Mouse (Mus musculus) hindbrain, embryonic 13.5 days (tissue): ENCODE data around the gene Pde4d. TPM values are rescaled to one million over a fixed set of nuclear protein-coding genes. Genes with fewer than 3 reads are reported as not detected.

ENCODE experiments used
- ATAC-seq: fragments of 200-750 bp; cut with Nextera tagmentation; 2 replicates; pipeline ENCODE4 v1.8.0; 2017; ENCODE audit warnings: moderate TSS enrichment; ENCODE audit not compliant: low FRiP score
- H3K27ac ChIP-seq: fragments of 300-500 bp; sonication (generic); 2 replicates; pipeline ENCODE4 v1.5.1; 2015; ENCODE audit warnings: inconsistent platforms, mild to moderate bottlenecking, moderate library complexity
- H3K27me3 ChIP-seq: fragments of 300-500 bp; sonication (generic); 2 replicates; pipeline ENCODE4 v1.6.1; 2015; ENCODE audit warnings: mild to moderate bottlenecking, inconsistent platforms
- H3K36me3 ChIP-seq: fragments of 300-500 bp; sonication (generic); 2 replicates; pipeline ENCODE4 v1.6.1; 2015; ENCODE audit warnings: mild to moderate bottlenecking, inconsistent platforms
- H3K4me1 ChIP-seq: fragments of 300-500 bp; sonication (generic); replicated peaks from 2 replicates; pipeline ENCODE4 v1.6.1; 2015; ENCODE audit warnings: inconsistent platforms
- H3K4me2 ChIP-seq: fragments of 300-500 bp; sonication (generic); 2 replicates; pipeline ENCODE4 v1.6.1; 2015; ENCODE audit warnings: inconsistent platforms, mild to moderate bottlenecking, moderate library complexity
- H3K4me3 ChIP-seq: fragments of 300-500 bp; sonication (generic); 2 replicates; pipeline ENCODE4 v1.5.1; 2015; ENCODE audit warnings: mild to moderate bottlenecking, inconsistent platforms
- H3K9ac ChIP-seq: fragments of 300-500 bp; sonication (generic); 2 replicates; pipeline ENCODE4 v1.6.1; 2015; ENCODE audit warnings: mild to moderate bottlenecking, inconsistent platforms
- H3K9me3 ChIP-seq: fragments of 300-500 bp; sonication (generic); 2 replicates; pipeline ENCODE4 v1.6.1; 2016; ENCODE audit warnings: inconsistent platforms
- WGBS: fragments of 180-500 bp; shearing (Covaris S2); methylation state at CpG from one replicate; pipeline ENCODE4 v1.1.7; 2015; 5-methylcytosine and 5-hydroxymethylcytosine counted together
- polyA plus RNA-seq: library from polyadenylated mRNA; unstranded; fragments of >200 nt; fragmentation: Nextera tagmentation; extraction: Ambion mirVana; gene quantifications from 2 replicates; pipeline ENCODE4 v1.2.1, GENCODE M21; 2015

Pde4d gene
- polyA plus RNA-seq, 1 experiment from 2014 or later = 18.6 TPM

DNA sequence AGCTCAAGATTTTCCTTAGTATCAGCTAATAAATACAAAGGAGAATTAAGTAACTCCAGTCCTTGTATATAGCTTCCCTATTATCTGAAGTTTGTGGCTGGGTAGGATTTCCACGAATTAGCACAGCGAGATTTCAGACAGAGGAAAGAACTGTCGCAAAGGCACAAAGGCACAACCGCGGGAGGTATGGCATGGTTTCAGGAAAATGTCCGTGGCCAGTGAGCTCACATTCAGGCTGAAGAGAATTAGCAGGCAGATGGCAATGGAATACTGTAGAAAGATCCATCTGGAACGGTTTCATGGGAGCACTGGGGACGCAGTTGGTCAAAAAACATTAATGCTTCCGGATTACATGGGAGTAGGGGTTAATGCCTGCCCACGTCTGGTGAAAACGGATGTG is 898.0 kb downstream of the Pde4d start:
- no peaks in the 10 kb centered on the region for H3K27me3 ChIP-seq
- no peak for ATAC-seq
- peaks cover 16% of the 10 kb centered on the region for H3K4me1 ChIP-seq
- H3K9me3 ChIP-seq = no peaks in the 10 kb centered on the region
- H3K4me3 ChIP-seq = no peak overlapping the region
- 43% methylated on average over 11 of the region's 11 CpGs for WGBS
- no peaks in the 10 kb centered on the region for H3K36me3 ChIP-seq
- H3K27ac ChIP-seq = 0 out of 2 replicates have a peak overlapping the region, but pooled peaks have one; percentile 13
- H3K9ac ChIP-seq = no peak overlapping the region
- H3K4me2 ChIP-seq = no peak overlapping the region

DNA sequence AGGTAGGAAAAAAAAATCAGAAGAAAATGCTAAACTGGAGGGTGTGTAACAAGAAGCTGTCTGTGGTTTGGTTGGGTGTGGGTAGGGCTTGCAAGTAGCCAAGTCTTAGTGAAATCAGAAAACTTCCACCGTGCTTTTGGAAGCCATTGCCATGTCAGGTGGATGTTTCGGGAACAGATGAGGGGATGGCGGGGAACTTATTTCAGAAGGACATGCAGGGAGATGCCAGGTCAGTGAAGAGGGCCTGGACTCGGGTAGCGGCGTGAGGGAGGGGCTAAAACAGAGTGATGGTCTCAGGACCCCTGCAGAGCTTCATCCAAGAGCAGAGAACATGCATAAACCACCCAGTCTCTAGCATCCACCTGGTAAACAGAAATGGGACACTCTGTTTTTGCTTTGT is 898.6 kb downstream of the Pde4d start:
- Histone ChIP-seq H3K27ac (0 out of 2 replicates have a peak overlapping the region, but pooled peaks have one; percentile 13), H3K4me2 (no peak overlapping the region), H3K9me3 (no peaks in the 10 kb centered on the region), H3K27me3 (no peaks in the 10 kb centered on the region), H3K9ac (no peak overlapping the region), H3K4me1 (peaks cover 15% of the 10 kb centered on the region), H3K36me3 (no peaks in the 10 kb centered on the region), H3K4me3 (no peak overlapping the region)
- no peak for ATAC-seq
- 86% methylated on average over 6 of the region's 6 CpGs for WGBS

DNA sequence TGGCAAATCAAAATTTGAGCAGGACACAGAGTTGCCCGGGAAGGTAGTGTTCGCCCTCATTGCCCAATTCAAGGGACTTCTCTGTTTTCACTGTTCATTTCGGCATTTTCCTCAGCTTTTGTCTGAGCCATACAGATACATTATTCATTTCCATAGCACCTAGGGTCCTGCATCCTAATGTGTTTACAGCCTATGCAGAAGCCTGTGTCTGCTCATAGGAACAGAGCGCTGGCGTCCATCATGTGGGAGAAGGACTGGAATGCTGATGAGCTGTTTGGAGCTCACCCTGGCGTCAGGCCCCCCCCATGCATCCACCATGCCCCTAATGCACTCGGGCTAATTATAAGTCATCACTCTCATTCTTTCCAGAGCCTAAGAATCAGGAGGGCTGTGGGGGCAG is 900.4 kb downstream of the Pde4d start:
- WGBS = 30% methylated on average over 7 of the region's 7 CpGs
- no peak overlapping the region for H3K4me3 ChIP-seq
- H3K9ac ChIP-seq = no peak overlapping the region
- no peaks in the 10 kb centered on the region for H3K9me3 ChIP-seq
- H3K27ac ChIP-seq = peak overlapping the region; percentile 60; the same call in 1 of the 2 replicates
- H3K4me1 ChIP-seq = peaks cover 12% of the 10 kb centered on the region
- no peaks in the 10 kb centered on the region for H3K36me3 ChIP-seq
- no peaks in the 10 kb centered on the region for H3K27me3 ChIP-seq
- no peak overlapping the region for H3K4me2 ChIP-seq
- peak; percentile 89 for ATAC-seq

DNA sequence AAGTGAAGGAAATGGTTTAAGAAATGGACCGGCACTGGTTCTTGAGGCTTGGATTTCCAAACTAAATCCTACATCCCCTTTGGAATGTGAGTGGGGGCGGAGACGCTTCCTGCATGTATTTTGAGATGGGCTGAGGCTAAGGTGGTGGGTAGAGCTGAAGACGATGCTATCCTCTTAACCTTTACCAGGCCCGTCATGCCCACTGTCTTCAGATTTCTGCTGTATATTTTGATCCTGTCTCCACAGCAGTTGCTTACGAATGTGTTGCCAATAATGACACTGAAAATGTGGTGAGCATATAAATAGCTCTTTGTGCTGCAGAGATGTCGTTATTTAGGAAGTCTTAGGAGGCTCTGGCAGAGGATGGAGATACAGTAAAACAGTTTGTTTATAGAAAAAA is 904.3 kb downstream of the Pde4d start:
- H3K9me3 ChIP-seq = no peaks in the 10 kb centered on the region
- H3K27ac ChIP-seq = no peak overlapping the region
- no peak overlapping the region for H3K9ac ChIP-seq
- WGBS = 82% methylated on average over 7 of the region's 7 CpGs
- peaks cover 12% of the 10 kb centered on the region for H3K4me1 ChIP-seq
- H3K36me3 ChIP-seq = no peaks in the 10 kb centered on the region
- H3K4me2 ChIP-seq = no peak overlapping the region
- no peaks in the 10 kb centered on the region for H3K27me3 ChIP-seq
- H3K4me3 ChIP-seq = no peak overlapping the region
- ATAC-seq = no peak

DNA sequence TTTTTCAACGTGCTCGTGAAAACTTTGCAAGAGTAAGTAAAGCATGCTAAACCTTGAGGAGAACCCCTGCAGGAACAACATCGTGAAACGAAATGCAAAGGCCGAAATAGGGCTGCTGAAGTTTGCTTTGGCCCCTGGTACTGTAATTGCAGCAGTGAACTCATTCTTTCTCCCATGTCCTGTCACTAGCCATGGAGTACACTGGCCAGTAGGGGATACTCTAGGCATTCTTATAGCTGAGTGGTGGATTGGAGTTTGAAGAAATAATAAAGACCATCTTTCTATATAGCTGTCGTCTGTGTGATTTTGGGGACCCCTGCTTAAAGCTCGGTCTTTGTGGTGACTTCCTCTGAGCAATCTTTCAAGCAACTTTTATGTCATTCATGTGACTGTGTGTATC is 906.5 kb downstream of the Pde4d start:
- Histone ChIP-seq H3K9me3 (no peaks in the 10 kb centered on the region), H3K4me3 (no peak overlapping the region), H3K9ac (no peak overlapping the region), H3K4me2 (no peak overlapping the region), H3K36me3 (no peaks in the 10 kb centered on the region), H3K27me3 (no peaks in the 10 kb centered on the region), H3K27ac (no peak overlapping the region), H3K4me1 (no peaks in the 10 kb centered on the region)
- 88% methylated on average over 7 of the region's 7 CpGs for WGBS
- no peak for ATAC-seq

DNA sequence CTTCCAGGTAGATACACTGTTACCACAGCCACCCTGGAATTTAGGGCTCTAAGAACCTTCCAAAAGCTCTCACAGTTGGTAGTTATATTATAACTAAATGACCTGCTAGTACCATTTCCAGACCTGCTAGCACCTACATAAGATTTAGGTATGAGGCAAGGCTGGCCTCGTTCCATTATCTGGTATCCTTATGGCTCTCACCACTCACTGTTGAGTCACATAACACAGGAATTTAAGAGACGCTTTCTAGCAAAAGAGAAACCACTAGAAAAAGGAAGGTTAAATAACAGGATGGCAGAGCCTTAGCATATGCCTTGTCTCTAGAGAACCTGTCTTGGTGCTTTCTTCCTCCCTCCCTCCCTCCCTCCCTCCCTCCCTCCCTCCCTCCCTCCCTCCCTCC is 910.2 kb downstream of the Pde4d start:
- no peak overlapping the region for H3K4me2 ChIP-seq
- ATAC-seq = no peak
- H3K9me3 ChIP-seq = no peaks in the 10 kb centered on the region
- H3K4me3 ChIP-seq = no peak overlapping the region
- H3K9ac ChIP-seq = no peak overlapping the region
- no peaks in the 10 kb centered on the region for H3K4me1 ChIP-seq
- WGBS = 96% methylated on average over 2 of the region's 2 CpGs
- H3K27me3 ChIP-seq = no peaks in the 10 kb centered on the region
- H3K27ac ChIP-seq = no peak overlapping the region
- no peaks in the 10 kb centered on the region for H3K36me3 ChIP-seq

DNA sequence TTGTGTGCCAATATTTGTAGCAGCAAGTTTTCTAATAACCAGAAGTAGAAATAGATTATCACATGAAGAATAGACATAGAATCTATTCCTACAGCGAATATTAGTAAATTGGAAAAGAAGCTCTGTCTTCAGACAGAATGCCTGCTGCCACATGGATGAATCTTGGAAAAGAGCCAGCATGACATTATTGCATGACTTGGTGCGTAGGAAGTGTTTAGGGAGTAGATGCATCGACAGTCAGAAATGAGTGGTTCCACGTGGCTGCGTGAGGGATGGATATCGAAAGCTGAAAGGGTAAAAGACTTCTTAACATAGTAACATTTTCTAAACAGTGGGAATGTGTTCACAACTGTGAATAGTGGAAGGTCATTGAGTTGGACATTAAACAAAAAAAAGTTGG is 912.6 kb downstream of the Pde4d start:
- no peak overlapping the region for H3K27ac ChIP-seq
- H3K27me3 ChIP-seq = no peaks in the 10 kb centered on the region
- no peaks in the 10 kb centered on the region for H3K36me3 ChIP-seq
- H3K4me2 ChIP-seq = no peak overlapping the region
- no peaks in the 10 kb centered on the region for H3K4me1 ChIP-seq
- no peak overlapping the region for H3K9ac ChIP-seq
- 65% methylated on average over 6 of the region's 6 CpGs for WGBS
- ATAC-seq = no peak
- H3K4me3 ChIP-seq = no peak overlapping the region
- no peaks in the 10 kb centered on the region for H3K9me3 ChIP-seq

DNA sequence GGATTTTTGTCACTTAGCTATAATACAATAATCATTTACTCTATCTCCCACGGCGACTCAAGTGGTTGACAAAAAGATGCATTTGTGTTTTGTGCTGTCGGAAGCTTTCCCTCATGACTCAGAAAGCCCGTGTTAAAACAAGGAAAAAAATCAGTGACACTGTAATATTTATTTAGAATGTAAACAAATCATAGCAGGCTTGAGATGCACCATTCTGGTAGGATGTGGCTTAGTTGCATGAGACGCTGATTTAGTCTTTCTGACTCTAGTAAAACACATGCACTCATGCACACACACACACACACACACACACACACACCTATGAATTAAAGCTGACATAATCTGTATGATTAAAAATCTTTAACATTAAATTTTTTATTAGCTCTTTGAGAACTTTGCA is 924.7 kb downstream of the Pde4d start:
- ATAC-seq = no peak
- Histone ChIP-seq H3K4me3 (no peak overlapping the region), H3K9ac (no peak overlapping the region), H3K9me3 (no peaks in the 10 kb centered on the region), H3K4me2 (no peak overlapping the region), H3K27me3 (no peaks in the 10 kb centered on the region), H3K36me3 (no peaks in the 10 kb centered on the region), H3K27ac (no peak overlapping the region), H3K4me1 (0 out of 2 replicates have a peak, but pooled peaks cover 5% of the 10 kb centered on the region)
- 89% methylated on average over 5 of the region's 5 CpGs for WGBS

DNA sequence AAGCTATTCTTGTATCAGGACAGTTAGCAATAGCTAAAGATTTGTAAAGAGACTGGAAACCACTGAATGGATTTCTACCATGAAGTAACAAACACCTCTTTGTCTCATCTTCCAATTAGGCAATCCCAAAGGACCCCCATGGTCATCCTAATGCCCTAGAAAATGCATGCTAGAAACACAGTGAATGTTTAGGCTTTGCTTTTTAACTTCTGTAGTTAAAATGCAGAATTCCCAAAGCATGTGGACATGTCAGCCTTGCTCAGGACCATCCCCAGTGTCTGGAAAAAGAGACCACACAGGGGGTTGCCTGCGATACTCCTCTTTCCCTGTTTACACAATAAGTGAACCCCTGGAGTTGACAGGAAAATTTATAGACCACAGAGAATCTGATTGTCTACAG is 926.9 kb downstream of the Pde4d start:
- H3K4me3 ChIP-seq = no peak overlapping the region
- H3K9me3 ChIP-seq = no peaks in the 10 kb centered on the region
- no peaks in the 10 kb centered on the region for H3K27me3 ChIP-seq
- no peak overlapping the region for H3K27ac ChIP-seq
- H3K36me3 ChIP-seq = no peaks in the 10 kb centered on the region
- WGBS = 9% methylated on average over 1 of the region's 1 CpGs
- ATAC-seq = no peak
- no peak overlapping the region for H3K4me2 ChIP-seq
- H3K4me1 ChIP-seq = 0 out of 2 replicates have a peak, but pooled peaks cover 5% of the 10 kb centered on the region
- H3K9ac ChIP-seq = no peak overlapping the region

DNA sequence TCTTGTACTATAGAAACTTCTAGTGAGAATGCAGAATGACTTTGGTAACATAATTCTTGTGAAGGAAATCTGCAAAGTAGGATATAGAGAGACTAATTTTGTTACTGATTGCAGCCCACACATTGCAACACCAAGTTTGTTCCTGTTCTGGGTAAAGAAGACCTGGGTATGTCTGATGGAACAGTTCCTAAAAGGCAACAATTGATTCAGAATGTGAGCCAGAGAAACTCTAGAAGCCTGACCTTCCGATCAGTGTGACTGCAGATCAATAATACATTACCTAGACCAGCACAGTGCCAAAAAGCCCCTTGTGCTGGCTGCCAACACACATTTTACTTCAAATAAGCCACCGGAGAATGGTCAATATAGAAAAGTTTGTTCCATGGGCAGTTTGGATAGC is 930.4 kb downstream of the Pde4d start:
- Histone ChIP-seq H3K4me3 (no peak overlapping the region), H3K4me2 (no peak overlapping the region), H3K27me3 (no peaks in the 10 kb centered on the region), H3K9ac (no peak overlapping the region), H3K27ac (no peak overlapping the region), H3K36me3 (no peaks in the 10 kb centered on the region), H3K9me3 (no peaks in the 10 kb centered on the region), H3K4me1 (peaks cover 8% of the 10 kb centered on the region; the same call in 1 of the 2 replicates)
- no peak for ATAC-seq
- WGBS = 84% methylated on average over 2 of the region's 2 CpGs

DNA sequence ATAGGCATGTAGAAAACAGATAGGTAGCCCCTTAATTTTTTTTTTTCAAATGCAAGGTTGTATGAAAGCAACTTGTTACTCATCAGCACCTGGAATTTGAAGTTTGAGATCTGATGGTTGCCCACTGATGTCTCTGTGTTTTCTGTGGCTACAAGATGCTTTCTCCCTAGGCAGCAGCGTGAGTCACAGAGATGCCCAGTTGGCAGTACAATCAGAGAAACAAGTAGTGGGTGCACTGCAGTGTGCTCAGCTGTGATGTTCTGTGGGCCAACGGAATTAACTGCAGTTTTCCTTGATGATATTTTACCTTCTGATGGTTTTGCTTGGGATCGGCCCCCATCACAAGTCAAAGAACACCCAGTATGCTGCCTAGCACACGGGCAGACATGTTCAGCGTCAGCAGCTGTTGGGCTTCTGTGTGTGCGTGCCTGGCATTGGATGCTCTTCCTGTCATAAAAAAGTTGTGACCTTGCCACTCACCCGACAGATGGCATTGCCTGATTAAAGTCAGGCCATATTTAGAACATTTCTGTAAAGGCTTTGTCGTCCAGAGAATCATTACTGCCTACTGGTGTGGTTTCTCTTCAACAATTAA is 939.0 kb downstream of the Pde4d start:
- Histone ChIP-seq H3K9ac (no peak overlapping the region), H3K36me3 (no peaks in the 10 kb centered on the region), H3K4me2 (no peak overlapping the region), H3K4me3 (no peak overlapping the region), H3K4me1 (peaks cover 3% of the 10 kb centered on the region; the same call in 1 of the 2 replicates), H3K27me3 (no peaks in the 10 kb centered on the region), H3K27ac (no peak overlapping the region), H3K9me3 (no peaks in the 10 kb centered on the region)
- WGBS = 84% methylated on average over 8 of the region's 8 CpGs
- no peak for ATAC-seq

DNA sequence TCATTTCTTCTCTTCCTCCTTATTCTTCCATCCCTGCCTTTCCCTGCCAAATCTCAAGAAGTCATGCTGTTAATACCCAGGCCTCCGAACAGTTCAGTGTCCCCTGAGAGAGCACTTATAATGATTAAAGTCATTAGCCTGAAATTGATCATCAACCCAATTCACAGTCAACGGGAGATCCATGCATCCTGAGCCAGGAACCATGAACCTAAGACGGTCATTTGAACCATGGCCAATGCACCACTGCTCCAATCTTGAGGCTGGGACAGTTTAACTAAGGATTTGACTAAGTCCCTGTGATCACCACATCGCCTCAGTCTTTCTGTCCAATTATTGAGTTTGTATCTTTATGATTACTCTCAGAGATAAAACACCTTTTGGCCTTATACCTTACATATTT is 952.6 kb downstream of the Pde4d start:
- Histone ChIP-seq H3K27me3 (no peaks in the 10 kb centered on the region), H3K9me3 (no peaks in the 10 kb centered on the region), H3K36me3 (no peaks in the 10 kb centered on the region), H3K9ac (no peak overlapping the region), H3K27ac (no peak overlapping the region), H3K4me2 (no peak overlapping the region), H3K4me1 (no peaks in the 10 kb centered on the region), H3K4me3 (no peak overlapping the region)
- 66% methylated on average over 4 of the region's 4 CpGs for WGBS
- ATAC-seq = no peak

DNA sequence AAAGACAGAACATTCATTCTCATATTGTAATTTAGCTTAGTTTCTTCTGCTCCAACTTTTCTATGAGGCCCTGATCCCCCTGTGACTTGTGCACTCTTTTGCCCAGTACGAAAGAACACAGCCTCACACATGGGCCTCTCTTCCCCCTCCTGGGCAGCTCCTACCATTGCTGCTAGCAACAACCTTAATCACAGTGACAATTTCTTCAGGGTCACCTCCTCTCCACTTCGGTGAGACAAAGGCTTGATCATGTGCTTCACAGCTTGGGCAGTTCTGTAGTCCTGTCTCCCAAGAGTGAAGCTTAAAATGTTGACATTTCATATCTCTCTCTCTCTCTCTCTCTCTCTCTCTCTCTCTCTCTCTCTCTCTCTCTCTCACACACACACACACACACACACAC is 953.2 kb downstream of the Pde4d start:
- WGBS = 30% methylated on average over 2 of the region's 2 CpGs
- no peaks in the 10 kb centered on the region for H3K9me3 ChIP-seq
- no peaks in the 10 kb centered on the region for H3K36me3 ChIP-seq
- no peak overlapping the region for H3K9ac ChIP-seq
- H3K4me2 ChIP-seq = no peak overlapping the region
- H3K4me3 ChIP-seq = no peak overlapping the region
- H3K4me1 ChIP-seq = no peaks in the 10 kb centered on the region
- no peak for ATAC-seq
- H3K27ac ChIP-seq = no peak overlapping the region
- no peaks in the 10 kb centered on the region for H3K27me3 ChIP-seq
